Mouse (Mus musculus) adrenal gland (tissue): Measurements from ENCODE around the gene Pou3f3.

Source experiments
- intact Hi-C: fragments of 180-260 bp; cut with DNase I; formaldehyde crosslinking; loops from one replicate; pipeline ENCODE4 v1.15.1; 2025
- long read RNA-seq, 2 experiments: library from polyadenylated mRNA; unstranded; transcript quantifications; one replicate each; pipeline ENCODE4 v2.0.0; 2020; ENCODE audit warnings: borderline replicate concordance in 1 of 2; ENCODE audit not compliant: insufficient replicate concordance in 1 of 2

Gene Pou3f3
- long read RNA-seq, experiment 1, result 0 reads
- long read RNA-seq, experiment 2, result 0 reads

DNA sequence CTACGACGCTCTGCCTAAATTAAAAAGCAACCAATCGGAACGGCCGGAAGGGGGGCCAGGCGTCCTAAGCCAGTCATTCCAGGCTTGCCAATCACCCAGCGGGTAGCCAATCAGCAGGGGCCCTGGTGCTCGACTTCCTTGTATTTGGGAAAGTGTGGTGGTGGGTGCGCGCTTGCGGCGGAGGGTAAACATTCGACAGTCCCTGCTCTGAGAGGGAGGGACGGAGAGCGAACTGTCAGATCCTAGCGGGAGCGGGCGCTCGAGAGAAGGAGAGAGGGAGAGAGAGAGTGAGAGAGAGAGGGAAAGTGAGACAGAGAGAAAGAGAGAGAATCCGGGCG is at the start of gene Pou3f3:
TSS of gene Pou3f3 (plus strand) at position 191 of the 338 bp plus-strand sequence.
- intact Hi-C loops, result loop anchor here (10.0 kb wide), 2 partner anchors 801 to 891 kb away; no protein-coding TSS in a partner anchor

DNA sequence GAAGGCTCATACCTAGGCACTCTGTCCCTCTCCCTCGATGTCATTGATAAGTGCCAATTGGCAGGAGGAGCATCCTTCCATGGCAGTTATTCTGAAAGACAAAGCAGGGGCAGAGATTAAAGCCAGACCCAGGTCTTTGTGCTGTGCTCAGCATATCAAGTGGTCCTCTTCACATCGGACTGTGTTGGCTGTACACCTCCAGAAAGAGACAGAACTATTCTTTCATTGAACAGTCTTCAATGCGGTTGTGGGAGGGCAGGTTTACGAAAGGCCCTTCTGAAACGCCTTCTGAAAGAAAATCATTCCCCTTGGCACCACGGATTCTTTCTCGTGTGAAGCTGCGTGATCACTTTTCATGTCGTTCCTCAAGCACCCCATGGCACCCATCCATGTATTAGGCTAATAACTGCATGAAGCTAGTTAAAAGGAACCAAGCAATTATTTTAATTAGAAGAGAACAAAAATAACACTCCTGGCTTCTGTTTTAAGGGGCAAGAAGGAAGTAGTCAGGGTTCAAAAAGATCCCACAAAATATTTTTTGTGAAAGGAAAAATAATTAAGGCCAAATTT is 47.1 kb upstream of the Pou3f3 start:
- intact Hi-C loops, result no loop called here

DNA sequence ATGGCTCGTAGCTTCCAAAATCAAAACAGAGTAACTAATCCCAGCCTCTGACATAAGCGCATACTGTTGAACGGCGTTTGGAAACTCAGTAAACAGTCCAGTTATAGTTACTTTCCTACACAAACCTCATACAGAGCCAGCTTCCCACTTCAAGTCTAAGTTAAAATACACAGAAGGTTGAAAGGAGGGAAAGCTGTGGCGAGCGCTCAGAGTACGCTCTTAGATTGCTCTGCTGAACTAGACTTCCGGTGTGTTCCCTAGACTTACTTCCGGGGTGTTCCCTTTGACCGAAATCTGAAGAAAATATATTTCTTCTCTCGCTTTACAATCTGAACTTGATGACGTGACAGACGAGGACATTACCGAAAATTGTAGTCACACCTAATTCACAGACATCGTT is 44.1 kb upstream of the Pou3f3 start:
- intact Hi-C loops, result no loop called here

DNA sequence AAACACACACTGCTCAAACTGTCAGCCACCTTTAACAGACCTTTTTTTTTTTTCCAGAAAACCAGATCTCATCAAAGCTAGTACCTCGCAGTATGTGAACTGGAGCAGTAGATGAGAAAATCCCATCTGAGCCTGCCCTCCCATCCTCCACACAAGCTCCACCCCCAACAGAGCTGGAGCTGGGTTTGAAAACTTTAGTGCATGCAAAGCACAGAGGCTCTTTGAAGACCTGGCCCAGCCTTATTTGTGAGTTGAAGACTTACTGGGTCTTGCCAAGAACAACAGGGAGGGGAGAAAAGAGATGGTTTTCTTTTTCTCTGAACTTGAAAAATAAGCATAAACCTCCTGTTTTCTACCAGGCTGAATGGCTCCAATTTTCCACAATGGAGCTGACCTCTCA is 28.0 kb upstream of the Pou3f3 start:
- intact Hi-C loops, result no loop called here

DNA sequence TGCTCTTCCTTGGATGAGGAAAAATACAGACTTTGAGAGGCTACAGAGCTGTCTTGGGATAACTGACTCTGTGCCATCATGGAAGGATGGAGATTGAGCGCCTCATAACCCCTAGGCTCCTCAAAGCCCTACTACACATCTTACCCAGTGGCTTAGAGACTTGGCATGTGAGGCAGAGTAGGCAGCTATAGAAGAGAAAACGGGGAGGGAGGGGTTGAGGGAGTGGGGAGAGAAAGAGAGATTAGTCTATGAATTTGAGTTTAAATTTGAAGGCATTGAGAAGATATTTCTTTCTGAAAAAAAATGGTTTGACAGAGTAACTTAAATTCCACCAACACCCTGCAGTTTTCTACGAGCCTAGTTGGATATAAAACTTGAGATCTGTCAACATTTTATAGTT is 14.9 kb upstream of the Pou3f3 start:
- intact Hi-C loops, result no loop called here

DNA sequence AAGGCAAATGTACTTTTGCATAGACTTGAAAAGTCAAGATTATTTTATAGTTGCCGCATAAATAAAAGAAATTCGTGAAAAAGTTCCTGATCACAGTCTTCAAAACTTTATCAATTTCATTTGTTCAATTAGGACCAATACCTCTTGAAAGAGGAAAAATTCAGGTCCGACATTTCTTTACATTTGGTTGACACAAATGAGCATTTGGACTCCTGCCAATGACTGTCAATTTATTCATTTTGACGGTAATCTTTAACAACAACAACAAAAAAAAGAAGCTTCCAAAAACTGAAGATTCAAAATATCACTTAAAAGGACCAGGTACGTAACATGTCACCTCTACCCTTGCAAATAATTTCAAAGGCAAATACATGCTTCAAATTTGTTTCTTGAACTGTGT is 13.8 kb upstream of the Pou3f3 start:
- intact Hi-C loops, result no loop called here

DNA sequence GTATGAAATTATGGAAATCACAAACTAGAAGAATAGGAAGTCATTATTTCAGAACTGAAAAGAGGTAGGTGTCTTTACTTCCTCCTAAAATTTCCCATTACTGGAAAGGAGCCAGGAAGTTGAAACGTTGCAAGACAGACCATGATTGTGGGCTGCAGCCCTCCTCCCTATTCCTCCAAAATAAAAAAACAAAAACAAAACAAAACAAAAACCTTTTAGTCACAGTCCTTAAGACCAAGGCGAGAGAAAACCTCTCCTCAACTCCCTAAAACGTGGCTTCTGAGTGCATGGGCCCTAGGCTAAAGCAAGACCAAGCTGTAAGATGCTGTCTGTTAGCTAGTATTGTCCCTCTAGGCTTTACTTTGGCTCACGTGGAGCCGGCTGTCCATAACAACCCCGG is 11.7 kb upstream of the Pou3f3 start:
- intact Hi-C loops, result no loop called here

DNA sequence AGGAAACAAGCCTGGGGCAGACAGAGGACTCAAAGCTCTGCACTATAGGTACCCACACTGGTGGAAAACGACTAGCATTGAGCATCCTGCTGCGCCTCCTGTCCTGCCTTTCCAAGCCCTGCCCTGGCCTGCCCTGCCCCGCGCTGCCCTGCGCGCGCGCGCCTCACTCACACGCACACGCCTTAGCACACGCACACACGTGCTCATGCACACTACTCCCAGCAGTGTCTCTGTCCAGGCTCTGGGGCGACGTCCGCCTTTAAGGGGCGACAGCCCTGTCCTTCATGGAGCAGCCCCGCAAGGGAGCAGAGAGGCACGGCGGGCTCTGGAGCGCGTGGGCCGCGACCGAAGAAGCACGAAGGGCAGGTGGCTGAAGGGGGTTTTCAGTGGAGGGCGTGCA is 11.2 kb upstream of the Pou3f3 start:
- intact Hi-C loops, result no loop called here

DNA sequence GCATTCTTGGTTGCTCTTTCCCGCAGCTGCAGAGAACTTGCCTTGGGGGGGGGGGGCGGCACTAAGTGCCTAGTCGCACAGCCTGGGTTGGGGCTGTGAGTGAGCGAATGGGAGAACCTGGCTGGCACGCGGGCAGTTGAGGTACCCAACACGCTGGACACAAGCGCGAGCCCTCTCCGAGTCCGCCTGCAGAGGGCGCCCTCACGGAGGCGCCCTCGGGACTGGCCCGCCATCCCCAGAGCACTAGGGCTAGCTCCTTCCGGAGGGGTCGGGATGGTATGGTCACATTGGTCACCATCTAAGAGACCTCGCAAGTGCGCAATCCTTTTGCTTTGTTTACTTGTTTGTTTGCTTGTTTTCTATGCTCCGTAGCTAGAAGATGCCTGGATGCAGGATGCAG is 10.8 kb upstream of the Pou3f3 start:
- intact Hi-C loops, result no loop called here

DNA sequence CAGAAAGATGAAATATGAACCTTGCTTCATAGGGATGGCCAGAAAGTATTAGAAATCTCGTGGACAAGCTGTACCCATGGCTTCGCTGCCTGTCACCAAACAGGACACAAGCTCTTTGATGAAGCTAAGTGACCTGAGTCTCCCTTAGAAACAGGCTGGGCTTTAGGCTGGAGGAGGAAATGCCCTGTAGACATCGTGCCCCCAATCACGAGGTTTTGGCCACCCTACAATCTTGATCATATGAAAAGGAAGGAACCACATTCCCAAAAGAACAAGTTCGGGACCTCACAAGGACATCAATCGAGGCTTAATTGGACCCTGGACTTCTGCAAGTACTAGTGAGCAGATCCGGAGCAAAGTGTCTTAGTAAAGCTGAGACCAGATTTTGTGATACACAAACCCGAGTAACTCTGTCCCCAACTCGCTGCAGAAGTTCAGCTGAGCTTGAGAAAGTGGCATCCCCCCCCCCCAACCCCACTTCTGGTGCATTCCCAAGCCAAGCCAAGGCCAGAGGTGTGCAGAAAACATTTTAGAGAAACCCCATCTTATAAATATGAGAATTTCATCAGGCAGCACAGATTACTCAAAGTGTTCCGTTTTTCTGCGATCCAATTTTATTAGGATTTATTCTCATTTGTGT is 10.1 kb upstream of the Pou3f3 start:
- intact Hi-C loops, result no loop called here

DNA sequence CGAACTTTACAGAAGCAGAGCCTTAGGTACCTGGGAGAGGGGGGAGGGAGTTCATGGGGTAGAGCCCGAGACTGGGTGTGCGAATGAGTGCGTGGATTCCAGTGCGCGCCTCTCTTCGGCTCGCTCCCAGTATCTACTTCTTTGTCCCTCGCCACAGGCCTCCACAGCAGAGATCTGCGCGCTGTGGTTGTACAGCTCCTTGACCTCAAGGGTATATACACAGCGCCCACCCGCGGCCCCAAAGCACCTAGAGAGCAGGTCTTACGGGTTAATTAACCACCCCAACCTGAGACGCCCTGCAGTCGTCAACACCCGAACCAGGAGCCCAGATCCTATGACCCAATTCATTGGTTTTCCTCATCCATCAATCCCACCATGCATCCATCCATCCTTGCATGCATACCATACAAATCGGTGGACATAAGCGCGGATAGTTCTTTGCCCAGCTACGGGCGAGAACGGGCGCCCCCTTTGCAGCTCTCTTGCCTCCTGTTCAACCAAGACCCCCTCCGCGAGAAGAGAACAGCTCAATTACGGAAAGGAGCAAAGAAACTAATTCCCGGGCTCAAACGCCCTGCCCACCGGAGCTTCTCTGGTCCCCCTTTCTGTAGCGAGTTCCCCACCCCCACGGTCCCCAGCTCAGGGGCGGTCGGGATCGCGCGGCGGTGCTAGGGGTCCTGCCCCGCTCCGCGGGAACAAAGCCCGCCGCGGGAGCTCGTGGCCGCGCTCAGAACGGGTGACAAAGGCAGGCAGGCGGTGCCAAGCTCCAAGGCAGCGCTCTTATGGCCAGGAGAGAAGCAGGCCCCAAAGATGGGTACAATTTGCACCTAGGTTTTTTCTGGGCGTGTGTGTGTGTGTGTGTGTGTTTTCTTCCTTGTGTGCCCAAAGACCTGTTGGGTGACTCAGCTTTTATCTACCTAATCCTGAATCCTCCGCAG is 9.1 kb upstream of the Pou3f3 start:
- intact Hi-C loops, result no loop called here

DNA sequence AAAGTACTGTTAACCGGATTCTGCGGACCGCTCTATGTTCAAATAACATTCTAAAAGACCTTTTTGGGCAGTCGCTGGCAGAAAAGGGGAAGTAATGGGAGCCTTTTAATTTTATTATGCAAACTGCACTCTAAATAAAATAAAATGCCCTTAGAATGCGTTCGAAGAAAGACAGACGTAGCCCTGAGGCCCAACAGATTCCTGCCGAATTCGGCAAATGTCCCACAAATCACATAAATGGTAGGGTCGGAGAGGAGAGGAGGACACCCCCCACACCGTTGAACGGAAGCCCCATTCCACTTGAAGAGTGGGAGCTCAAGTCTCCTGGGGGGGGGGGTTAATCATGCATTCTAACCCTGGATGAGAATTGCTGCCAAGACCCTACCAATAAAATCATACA is 8.3 kb upstream of the Pou3f3 start:
- intact Hi-C loops, result no loop called here

DNA sequence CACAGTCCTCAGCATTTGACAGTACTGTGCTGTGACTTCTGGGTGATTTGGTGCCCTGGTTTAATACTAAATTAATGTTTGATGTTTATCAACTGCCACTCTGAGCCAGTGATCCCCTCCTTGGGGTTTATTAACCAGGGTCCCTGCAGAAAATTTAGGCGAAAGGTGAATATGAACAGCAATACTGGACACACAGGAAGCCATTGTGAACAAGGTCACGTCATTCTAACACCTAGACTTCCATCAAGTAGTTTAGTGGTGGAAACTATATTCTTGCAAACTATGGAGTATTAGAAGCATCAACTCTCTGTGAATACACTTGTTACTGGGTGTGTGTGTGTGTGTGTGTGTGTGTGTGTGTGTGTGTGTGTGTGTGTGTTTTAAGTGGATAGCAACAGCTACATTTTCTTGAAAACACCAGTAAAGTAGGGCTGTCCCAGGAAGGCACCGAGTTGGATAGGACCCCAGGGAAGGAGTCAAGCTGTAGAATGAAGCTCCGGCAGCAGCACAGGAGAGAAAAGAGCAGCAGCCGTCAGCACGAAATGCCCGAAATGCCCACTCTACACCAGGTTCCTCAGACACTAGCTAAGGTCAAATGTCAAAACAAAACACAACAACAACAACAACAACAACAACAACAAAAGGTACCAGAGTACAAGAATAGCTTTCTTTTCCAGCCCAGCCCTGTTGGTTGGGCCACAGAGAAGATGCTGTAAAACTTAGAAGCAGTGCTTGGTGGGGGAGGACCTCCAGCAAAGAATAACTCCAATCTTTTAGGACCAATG is 7.6 kb upstream of the Pou3f3 start:
- intact Hi-C loops, result no loop called here

DNA sequence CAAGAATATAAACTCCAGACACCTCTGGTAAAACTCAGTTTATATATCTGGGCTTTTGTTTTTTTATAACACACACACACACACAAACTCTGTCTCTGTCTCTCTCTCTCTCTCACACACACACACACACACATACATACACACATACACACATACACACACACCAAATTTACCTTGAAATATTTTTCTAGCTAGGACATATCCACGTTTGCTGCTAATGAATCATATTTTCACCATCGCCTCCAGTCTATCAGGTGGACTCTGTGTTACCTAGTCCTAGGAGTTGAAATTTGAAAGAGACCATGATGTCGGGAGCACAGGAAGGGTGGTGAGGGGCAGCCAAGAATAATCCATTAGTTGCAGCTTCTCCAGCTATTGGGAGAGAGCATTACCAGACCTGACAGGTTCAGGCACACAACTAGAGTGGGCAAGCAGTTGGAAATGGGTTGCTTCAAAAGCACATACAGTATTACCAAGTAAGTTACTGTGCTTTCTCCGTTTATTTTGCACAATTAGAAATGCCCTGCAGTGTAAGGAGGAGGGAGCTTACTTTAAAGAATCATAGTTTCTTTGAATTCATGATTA is 6.9 kb upstream of the Pou3f3 start:
- intact Hi-C loops, result no loop called here

DNA sequence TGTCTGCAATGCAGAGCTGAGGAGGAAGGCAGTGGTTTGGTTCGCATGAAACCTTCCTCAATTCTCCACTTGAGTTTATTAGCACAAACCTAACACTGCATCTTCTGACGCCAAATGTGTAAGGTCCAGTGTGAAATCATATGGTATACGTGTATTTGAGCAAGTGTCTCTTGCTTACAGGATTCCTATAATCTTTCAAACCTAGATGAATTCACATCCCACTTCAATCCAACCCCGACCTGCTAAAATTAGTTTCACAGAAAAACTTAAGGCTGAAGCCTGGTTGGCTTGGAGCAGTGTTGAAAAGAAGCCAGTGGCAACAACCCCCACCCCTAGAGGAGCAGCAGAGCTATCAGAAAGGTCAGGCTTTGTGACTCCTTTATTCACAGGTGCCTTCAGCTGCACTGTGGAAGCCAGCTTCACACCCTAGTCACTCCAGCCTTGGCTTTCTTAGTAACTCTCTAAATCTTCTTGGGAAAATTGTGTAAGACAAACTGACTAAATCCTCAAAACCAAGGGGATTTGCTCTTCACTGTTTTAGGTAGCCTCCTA is 5.5 kb upstream of the Pou3f3 start:
- intact Hi-C loops, result loop anchor here (5.0 to 10.0 kb wide), 3 partner anchors 448 to 885 kb away; no protein-coding TSS in a partner anchor

DNA sequence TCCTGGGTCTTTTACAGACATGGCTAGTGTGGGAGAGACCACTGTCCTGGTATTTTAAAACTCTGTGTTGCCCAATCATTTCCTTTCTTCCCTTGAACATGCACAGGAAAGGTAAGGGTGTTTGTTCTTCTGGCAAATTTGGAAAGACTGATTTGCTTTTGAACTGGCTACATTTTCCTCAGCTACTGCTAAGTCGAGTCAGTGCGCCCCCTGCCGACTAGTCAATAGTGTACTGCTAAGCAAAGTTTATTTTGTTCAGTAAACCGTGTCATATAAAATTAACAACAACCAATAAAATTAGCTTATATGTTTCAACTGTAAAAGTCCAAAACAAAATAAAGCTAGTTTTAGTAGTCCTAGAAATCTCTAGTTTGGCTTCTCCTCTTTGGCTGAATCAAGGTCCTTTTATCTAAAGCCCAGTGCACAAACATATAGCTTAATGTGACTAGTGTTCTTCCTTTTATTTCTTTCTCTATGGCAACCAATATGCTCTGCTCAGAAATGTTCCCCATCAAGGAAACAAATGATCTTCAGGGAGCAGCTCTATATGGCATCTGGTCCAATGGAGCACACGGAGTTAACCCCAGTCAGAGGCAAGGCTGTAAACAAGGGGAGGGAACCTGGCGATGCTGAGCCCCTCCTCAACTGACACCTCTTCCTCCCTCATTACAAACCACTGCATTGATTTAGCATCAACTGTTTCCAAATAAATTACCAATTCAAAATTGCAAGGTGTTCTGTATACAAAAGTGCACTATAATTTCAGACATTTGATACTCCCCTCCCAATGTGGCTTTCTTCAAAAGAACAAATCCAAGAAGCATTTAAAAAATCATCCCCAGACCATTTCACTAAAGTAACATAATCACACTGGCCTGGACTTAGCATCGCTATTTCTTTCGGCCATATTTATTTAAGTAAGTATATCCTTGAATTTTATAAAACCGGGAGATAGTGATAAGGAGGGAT is 4.1 kb upstream of the Pou3f3 start:
- intact Hi-C loops, result loop anchor here (5.0 to 10.0 kb wide), 3 partner anchors 449 to 887 kb away; no protein-coding TSS in a partner anchor

DNA sequence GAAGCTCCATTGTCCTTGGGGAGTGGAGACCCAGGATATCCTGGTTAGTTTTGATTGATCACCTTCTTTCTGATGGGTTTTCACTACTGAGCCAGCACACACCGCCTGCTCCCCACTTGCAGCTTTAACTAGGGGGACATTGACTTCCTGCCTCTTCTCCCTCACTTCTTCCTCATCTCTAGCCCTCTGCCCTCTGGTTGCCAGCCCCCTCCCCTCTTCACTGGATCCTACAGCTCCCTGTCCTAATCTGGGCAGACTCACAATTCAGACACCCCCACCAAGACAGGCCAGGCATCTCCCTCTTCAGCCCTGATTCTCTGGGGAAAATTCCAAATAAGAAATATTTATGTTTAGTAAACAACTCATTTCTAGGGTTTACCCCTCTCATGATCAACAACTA is 3.3 kb upstream of the Pou3f3 start:
- intact Hi-C loops, result loop anchor here (5.0 to 10.0 kb wide), 3 partner anchors 450 to 887 kb away; no protein-coding TSS in a partner anchor

DNA sequence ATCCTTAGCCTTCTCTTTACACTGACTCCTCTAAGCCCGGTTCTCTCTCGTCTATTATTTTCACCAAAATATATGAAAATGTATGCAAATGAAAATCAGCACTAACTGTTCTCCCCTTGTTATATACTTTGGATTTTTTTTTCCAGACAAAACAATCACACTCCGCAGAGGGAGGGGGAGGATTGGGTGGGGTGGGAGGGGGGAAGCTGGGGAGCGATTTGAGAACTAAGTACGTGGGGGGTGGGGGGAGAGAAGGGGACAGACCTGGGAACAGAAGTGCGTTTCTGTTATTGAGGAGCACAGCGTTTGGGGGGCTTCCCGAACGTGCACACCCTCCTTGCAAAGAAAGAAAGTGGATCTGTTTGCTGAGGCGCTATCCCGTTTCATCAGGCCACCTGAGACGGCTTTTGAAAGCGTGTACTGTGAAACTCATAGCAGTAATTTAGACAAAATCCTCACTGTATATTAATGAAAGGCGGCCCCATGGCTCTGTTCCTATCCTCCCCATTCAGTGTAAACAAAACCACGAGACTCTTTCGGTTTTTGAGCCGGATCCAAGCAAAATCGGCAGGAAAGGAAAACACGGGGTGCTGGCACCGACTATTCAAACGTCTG is 2.4 kb upstream of the Pou3f3 start:
- intact Hi-C loops, result loop anchor here (5.0 to 10.0 kb wide), 3 partner anchors 451 to 888 kb away; no protein-coding TSS in a partner anchor

DNA sequence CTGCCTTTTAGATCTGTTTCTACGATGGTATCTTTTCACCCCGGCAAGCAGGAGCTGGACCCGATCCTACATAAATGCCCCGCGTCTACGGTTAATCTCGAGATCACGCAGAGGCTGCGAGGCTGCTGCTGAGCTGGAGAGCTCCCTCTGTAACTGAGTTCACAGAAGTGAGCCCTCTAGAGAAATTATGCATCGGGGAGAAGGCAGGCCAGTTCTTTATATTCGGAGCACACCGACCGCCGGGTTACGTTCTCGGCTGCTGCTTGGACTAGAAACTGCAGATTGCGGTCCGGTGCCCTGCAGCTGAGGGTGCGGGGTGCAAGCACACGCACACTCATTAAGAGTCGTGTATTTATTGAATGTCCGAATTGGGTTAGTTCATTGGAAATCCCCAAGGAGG is 1.7 kb upstream of the Pou3f3 start:
- intact Hi-C loops, result loop anchor here (5.0 to 10.0 kb wide), 3 partner anchors 452 to 889 kb away; no protein-coding TSS in a partner anchor
